Mouse (Mus musculus): ENCODE measurements around the gene Dab1. TPM values are rescaled to one million over a fixed set of nuclear protein-coding genes. Genes with fewer than 3 reads are reported as not detected.

Dab1 gene
- polyA plus RNA-seq, 1 experiment: 1.5 TPM

DNA sequence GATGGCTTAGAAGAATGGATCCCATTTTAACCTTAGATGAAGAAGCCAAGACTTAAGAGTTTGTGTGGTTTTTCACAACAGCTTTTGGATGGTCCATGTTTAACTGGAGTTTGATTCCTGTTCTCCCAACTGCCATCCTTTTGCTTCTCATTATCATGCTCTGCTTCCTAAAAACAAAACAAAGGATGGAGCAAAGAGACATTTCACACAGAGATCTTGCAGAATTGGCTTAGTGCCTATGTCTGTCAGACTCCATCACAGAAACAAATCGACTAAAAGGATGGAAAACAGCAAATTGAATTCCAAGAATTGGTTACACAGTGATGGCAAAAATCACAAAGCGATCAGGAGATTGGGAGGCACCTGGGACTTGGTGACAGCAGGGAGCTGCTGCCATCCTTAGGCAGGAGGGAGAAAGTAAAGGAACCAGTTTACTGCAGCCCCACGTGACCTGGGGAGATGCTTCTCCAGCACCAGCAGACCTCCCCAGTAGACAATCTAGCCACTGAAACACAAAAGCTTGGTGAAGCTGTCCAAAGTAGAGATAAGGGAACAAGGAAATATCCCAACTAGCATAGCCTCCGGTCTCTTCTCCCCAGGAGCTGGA is 132.2 kb downstream of the Dab1 start:
- TF ChIP-seq POLR2A (IDR thresholded peaks at IDR 0.05; ENCODE audit: borderline replicate concordance, control insufficient read depth, low read depth, low read length): no peak
- no peak for TF ChIP-seq CTCF (IDR thresholded peaks at IDR 0.05; ENCODE audit: control insufficient read depth, insufficient read depth, low read length)
- WGBS: 55% methylated on average over 4 of the region's 4 CpGs
- Histone ChIP-seq H3K4me1 (ENCODE audit: control insufficient read depth, insufficient read depth, low read length) (no peaks in the 10 kb centered on the region), H3K27ac (ENCODE audit: control insufficient read depth, insufficient read depth, low read depth, low read length, poor library complexity) (no peak overlapping the region), H3K4me3 (replicated peaks; ENCODE audit: control insufficient read depth, low read depth, low read length) (no peak overlapping the region)

DNA sequence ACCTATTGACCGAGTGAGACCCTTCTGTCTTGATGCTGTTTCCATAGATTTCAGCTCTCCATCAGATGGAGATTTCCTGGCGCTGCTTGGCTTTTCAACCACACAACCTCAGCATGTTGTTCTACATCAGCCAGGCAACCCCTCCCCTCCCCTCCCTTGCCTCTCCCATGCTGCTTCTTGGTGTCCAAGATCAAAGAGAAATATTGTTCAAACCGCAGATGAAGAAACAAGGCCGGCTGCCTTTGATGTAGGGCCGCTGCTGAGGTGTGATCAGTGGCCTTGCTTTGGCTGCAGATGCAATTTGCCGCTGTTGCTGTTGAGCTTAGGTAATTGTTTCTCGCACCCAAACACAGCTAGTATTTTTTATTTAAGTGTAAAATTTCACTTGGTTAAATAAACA is 135.4 kb downstream of the Dab1 start:
- TF ChIP-seq CTCF (IDR thresholded peaks at IDR 0.05; ENCODE audit: control insufficient read depth, insufficient read depth, low read length) (no peak), POLR2A (IDR thresholded peaks at IDR 0.05; ENCODE audit: borderline replicate concordance, control insufficient read depth, low read depth, low read length) (no peak)
- H3K4me3 ChIP-seq (replicated peaks; ENCODE audit: control insufficient read depth, low read depth, low read length): no peak overlapping the region
- 59% methylated on average over 7 of the region's 7 CpGs for WGBS

DNA sequence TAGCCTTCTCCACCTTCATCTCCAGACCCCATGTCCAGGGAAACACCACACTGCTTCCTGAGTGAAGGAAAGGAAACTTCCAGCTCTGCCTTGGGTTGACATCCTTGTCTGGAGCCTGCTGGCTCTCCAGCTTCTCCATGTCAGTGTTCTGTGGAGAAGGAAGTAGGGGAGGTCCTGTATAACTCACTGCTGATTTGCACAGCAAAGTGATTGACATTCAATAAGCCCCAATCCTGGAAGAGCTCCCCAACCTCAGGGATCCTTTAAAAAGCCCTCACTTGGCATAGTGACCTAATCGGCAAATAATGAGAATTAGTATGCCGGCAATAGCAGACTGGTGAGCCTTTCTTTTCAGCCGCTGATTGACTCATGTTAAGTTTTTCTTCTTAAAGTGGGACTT is 138.1 kb downstream of the Dab1 start:
- no peak overlapping the region for H3K4me3 ChIP-seq (replicated peaks; ENCODE audit: control insufficient read depth, low read depth, low read length)
- no peaks in the 10 kb centered on the region for H3K4me1 ChIP-seq (ENCODE audit: control insufficient read depth, insufficient read depth, low read length)
- WGBS: 79% methylated on average over 3 of the region's 3 CpGs
- no peak for TF ChIP-seq CTCF (IDR thresholded peaks at IDR 0.05; ENCODE audit: control insufficient read depth, insufficient read depth, low read length)
- no peak overlapping the region for H3K27ac ChIP-seq (ENCODE audit: control insufficient read depth, insufficient read depth, low read depth, low read length, poor library complexity)

More for the DNA sequence above, 135.4 kb downstream of the Dab1 start:
- H3K27ac ChIP-seq (ENCODE audit: control insufficient read depth, insufficient read depth, low read depth, low read length, poor library complexity): no peak overlapping the region
- no peaks in the 10 kb centered on the region for H3K4me1 ChIP-seq (ENCODE audit: control insufficient read depth, insufficient read depth, low read length)

DNA sequence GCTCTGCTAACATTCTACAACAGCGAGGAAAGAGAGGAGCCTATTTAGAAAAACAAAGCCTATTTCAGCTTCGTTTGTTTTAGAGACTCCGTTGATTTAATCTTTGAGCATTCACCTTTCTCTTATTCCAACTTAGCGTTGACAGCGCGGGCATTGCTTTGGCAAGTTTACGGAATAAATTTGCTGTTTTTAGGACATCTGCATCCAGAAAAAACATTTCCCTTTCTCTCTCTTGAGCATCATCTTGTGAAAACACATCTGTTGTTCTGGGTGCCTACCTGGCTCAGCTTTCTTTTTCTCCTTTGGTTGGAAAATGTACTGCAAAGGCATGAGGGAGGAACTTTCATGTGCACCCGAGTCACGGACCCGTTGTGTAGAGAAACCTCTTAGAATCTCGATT is 143.3 kb downstream of the Dab1 start:
- WGBS: 82% methylated on average over 11 of the region's 11 CpGs
- no peak overlapping the region for H3K4me3 ChIP-seq (replicated peaks; ENCODE audit: control insufficient read depth, low read depth, low read length)
- no peak overlapping the region for H3K27ac ChIP-seq (ENCODE audit: control insufficient read depth, insufficient read depth, low read depth, low read length, poor library complexity)
- TF ChIP-seq CTCF (IDR thresholded peaks at IDR 0.05; ENCODE audit: control insufficient read depth, insufficient read depth, low read length): no peak
- no peak for TF ChIP-seq POLR2A (IDR thresholded peaks at IDR 0.05; ENCODE audit: borderline replicate concordance, control insufficient read depth, low read depth, low read length)
- H3K4me1 ChIP-seq (ENCODE audit: control insufficient read depth, insufficient read depth, low read length): no peaks in the 10 kb centered on the region

DNA sequence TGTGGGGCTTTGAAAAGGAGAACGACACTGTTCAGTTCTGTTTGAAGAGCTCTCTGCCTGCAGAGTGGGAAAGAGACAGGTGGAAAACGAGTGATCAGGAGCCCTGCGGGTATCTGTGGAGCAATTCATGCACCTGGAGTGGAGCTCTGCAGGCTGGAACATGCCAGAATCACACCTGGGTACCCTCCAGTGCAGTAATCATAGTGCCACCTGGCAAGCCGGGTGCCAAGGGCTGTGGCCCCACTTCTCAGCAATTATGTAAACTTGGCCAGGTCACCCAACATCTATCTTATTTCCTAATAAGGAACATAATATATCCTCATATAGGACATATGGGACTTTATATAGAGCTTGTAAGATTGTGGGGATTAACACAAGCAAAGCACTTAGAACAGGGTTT is 156.6 kb downstream of the Dab1 start:
- WGBS: 58% methylated on average over 4 of the region's 4 CpGs
- TF ChIP-seq POLR2A (IDR thresholded peaks at IDR 0.05; ENCODE audit: borderline replicate concordance, control insufficient read depth, low read depth, low read length) (no peak), CTCF (IDR thresholded peaks at IDR 0.05; ENCODE audit: control insufficient read depth, insufficient read depth, low read length) (no peak)
- Histone ChIP-seq H3K27ac (ENCODE audit: control insufficient read depth, insufficient read depth, low read depth, low read length, poor library complexity) (no peak overlapping the region), H3K4me1 (ENCODE audit: control insufficient read depth, insufficient read depth, low read length) (no peaks in the 10 kb centered on the region), H3K4me3 (replicated peaks; ENCODE audit: control insufficient read depth, low read depth, low read length) (no peak overlapping the region)

DNA sequence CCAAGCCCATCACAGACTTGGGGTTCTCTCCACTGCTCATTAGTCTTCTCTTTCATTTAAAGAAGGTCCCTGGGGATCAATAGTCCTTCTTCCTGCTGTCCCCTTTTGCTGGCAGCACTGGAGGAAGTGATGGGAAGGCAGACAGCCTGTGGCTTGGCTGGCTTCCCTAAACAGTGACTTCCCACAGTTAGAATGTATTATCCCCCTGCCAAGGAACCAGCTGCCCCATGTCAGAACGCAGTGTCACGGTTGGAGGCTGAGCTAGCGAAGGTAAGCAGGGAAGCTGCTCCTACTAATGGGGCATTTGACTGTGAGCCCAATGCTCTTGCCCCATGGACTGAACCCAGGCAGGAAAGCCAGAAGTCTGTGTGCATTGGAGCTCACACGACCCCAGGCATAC is 162.2 kb downstream of the Dab1 start:
- H3K4me1 ChIP-seq (ENCODE audit: control insufficient read depth, insufficient read depth, low read length): no peaks in the 10 kb centered on the region
- H3K4me3 ChIP-seq (replicated peaks; ENCODE audit: control insufficient read depth, low read depth, low read length): no peak overlapping the region
- no peak for TF ChIP-seq CTCF (IDR thresholded peaks at IDR 0.05; ENCODE audit: control insufficient read depth, insufficient read depth, low read length)
- TF ChIP-seq POLR2A (IDR thresholded peaks at IDR 0.05; ENCODE audit: borderline replicate concordance, control insufficient read depth, low read depth, low read length): no peak
- WGBS: 61% methylated on average over 4 of the region's 4 CpGs
- H3K27ac ChIP-seq (ENCODE audit: control insufficient read depth, insufficient read depth, low read depth, low read length, poor library complexity): no peak overlapping the region

DNA sequence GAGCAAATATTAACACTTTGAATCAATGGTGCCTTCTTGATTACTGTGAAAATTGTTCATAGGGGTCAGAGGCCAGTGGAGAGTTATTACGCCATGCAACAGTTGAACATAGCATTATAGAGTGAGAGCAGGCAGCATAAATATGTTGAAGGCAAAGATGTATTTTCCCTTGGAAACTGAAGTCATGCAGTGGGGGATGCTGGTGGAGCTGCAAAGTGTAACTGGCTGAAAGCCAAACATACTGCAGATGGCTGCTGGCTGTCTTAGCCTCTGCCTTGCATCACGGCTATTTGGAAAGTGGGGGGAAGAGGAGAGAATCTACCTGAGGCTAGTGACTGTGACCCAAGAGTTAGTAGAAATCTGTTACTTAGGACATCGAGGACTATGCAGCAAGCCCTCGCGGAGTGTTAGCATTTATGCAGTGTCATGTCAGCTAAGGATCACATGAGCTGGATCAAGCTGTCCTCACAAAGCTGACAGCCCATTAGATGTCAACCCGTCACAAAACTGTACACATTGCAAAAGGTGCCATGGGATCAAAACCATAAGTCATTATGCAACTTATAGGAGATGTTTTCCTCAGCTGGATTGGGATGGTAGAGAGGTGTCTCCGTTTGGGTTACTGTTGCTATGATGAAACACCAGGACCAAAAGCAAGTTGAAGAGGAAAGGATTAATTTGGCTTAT is 164.5 kb downstream of the Dab1 start:
- Histone ChIP-seq H3K27ac (ENCODE audit: control insufficient read depth, insufficient read depth, low read depth, low read length, poor library complexity) (no peak overlapping the region), H3K4me1 (ENCODE audit: control insufficient read depth, insufficient read depth, low read length) (no peaks in the 10 kb centered on the region), H3K4me3 (replicated peaks; ENCODE audit: control insufficient read depth, low read depth, low read length) (no peak overlapping the region)
- no peak for TF ChIP-seq POLR2A (IDR thresholded peaks at IDR 0.05; ENCODE audit: borderline replicate concordance, control insufficient read depth, low read depth, low read length)
- 81% methylated on average over 7 of the region's 7 CpGs for WGBS

DNA sequence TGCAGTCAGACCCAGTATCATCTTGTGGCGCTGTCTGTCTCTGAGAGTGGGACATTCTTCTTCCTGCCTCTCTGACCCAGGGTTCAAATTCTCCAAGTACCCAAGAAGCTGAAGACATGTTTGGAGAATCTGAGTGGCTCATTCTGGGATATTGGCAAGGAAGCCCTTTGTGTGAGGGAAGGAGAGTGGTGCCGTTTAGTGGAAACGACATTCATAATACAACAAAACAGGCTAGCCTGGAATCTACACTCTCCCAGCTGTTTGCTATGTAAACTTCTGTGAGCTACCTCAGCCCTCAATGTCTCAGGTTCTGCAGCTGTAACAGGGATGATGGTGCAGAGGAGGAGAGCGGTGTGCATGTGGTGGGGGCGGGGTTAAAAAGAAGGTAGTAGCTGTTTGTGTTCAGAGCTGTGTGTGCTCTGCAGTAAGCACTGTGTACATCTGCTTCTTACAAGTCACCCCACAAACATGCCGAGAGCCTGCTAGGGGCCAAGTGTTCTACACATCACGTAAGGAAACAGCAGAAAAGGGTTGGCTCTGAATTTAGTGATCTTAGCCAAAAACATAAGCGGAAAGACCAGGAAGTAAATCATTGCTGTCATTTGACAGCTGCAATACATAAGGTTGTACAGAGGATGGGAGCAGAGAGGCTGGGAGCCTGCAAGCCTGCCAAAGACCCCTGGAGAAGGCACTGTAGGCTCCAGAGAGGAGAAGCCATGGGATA is 174.6 kb downstream of the Dab1 start:
- WGBS: 59% methylated on average over 8 of the region's 8 CpGs
- no peak overlapping the region for H3K27ac ChIP-seq (ENCODE audit: control insufficient read depth, insufficient read depth, low read depth, low read length, poor library complexity)
- TF ChIP-seq CTCF (IDR thresholded peaks at IDR 0.05; ENCODE audit: control insufficient read depth, insufficient read depth, low read length) (no peak), POLR2A (IDR thresholded peaks at IDR 0.05; ENCODE audit: borderline replicate concordance, control insufficient read depth, low read depth, low read length) (no peak)
- no peak overlapping the region for H3K4me3 ChIP-seq (replicated peaks; ENCODE audit: control insufficient read depth, low read depth, low read length)
- H3K4me1 ChIP-seq (ENCODE audit: control insufficient read depth, insufficient read depth, low read length): no peaks in the 10 kb centered on the region
